Mouse (Mus musculus): ENCODE measurements around the gene Pds5b. TPM values are rescaled to one million over a fixed set of nuclear protein-coding genes. Genes with fewer than 3 reads are reported as not detected.
A peak's percentile ranks its signal among the peaks of the same experiment; 100 is the strongest.
"Not testable (repeated sequence)": the region's sequence is repeated elsewhere in the genome, so short reads cannot be mapped to it uniquely, and the experiment has no call there.

Gene Pds5b
- polyA plus RNA-seq, 1 experiment from 2014 or later = 28.5 TPM

- ATAC-seq (replicated peaks; ENCODE audit: insufficient number of reproducible peaks, low FRiP score, low TSS enrichment) = no peak
- Histone ChIP-seq H3K4me3 (ENCODE audit: low read depth, low read length) (no peak overlapping the region), H3K27me3 (ENCODE audit: control insufficient read depth, insufficient read depth, low read length) (no peaks in the 10 kb centered on the region), H3K27ac (ENCODE audit: low read depth, low read length) (peak overlapping the region; percentile 83), H3K4me2 (peak overlapping the region; percentile 36), H3K4me1 (ENCODE audit: control insufficient read depth, insufficient read depth, low read length) (peaks cover 10% of the 10 kb centered on the region), H3K9me3 (replicated peaks; ENCODE audit: control insufficient read depth, low read length) (0 out of 2 replicates have a peak, but pooled peaks cover 8% of the 10 kb centered on the region), H3K9ac (ENCODE audit: low read depth, low read length) (no peak overlapping the region), H3K36me3 (ENCODE audit: control insufficient read depth, insufficient read depth, low read length) (no peaks in the 10 kb centered on the region)
- WGBS (ENCODE audit: insufficient replicate concordance) = 31% methylated on average over 11 of the region's 11 CpGs
Measured at GRCm38 (mm10) chr5:150840596-150840995, 167.1 kb downstream of the Pds5b start.

- Histone ChIP-seq H3K27ac (ENCODE audit: low read depth, low read length) (no peak overlapping the region), H3K9me3 (replicated peaks; ENCODE audit: control insufficient read depth, low read length) (no peaks in the 10 kb centered on the region), H3K4me3 (ENCODE audit: low read depth, low read length) (no peak overlapping the region), H3K27me3 (ENCODE audit: control insufficient read depth, insufficient read depth, low read length) (no peaks in the 10 kb centered on the region), H3K4me1 (ENCODE audit: control insufficient read depth, insufficient read depth, low read length) (peaks cover 4% of the 10 kb centered on the region), H3K9ac (ENCODE audit: low read depth, low read length) (no peak overlapping the region), H3K4me2 (no peak overlapping the region), H3K36me3 (ENCODE audit: control insufficient read depth, insufficient read depth, low read length) (no peaks in the 10 kb centered on the region)
- no peak for ATAC-seq (replicated peaks; ENCODE audit: insufficient number of reproducible peaks, low FRiP score, low TSS enrichment)
- 90% methylated on average over 6 of the region's 6 CpGs for WGBS (ENCODE audit: insufficient replicate concordance)
Measured at GRCm38 (mm10) chr5:150845961-150846360, 172.4 kb downstream of the Pds5b start.

- no peak overlapping the region for H3K9ac ChIP-seq (ENCODE audit: low read depth, low read length)
Measured at GRCm38 (mm10) chr5:150850821-150851220, 177.3 kb downstream of the Pds5b start.

GRCm38 (mm10) chr5:150852097-150852496 lies 178.6 kb downstream of the Pds5b start:
- ATAC-seq (replicated peaks; ENCODE audit: insufficient number of reproducible peaks, low FRiP score, low TSS enrichment); H3K4me3 ChIP-seq (ENCODE audit: low read depth, low read length); H3K27me3 ChIP-seq (ENCODE audit: control insufficient read depth, insufficient read depth, low read length); H3K9me3 ChIP-seq (replicated peaks; ENCODE audit: control insufficient read depth, low read length); H3K27ac ChIP-seq (ENCODE audit: low read depth, low read length); H3K36me3 ChIP-seq (ENCODE audit: control insufficient read depth, insufficient read depth, low read length); H3K4me2 ChIP-seq; H3K9ac ChIP-seq (ENCODE audit: low read depth, low read length): not testable (repeated sequence)
- 66% methylated on average over 2 of the region's 2 CpGs for WGBS (ENCODE audit: insufficient replicate concordance)
- H3K4me1 ChIP-seq (ENCODE audit: control insufficient read depth, insufficient read depth, low read length) = peaks cover 11% of the 10 kb centered on the region

More at GRCm38 (mm10) chr5:150850821-150851220, 177.3 kb downstream of the Pds5b start:
- H3K27me3 ChIP-seq (ENCODE audit: control insufficient read depth, insufficient read depth, low read length) = no peaks in the 10 kb centered on the region
- H3K4me2 ChIP-seq = no peak overlapping the region
- no peaks in the 10 kb centered on the region for H3K9me3 ChIP-seq (replicated peaks; ENCODE audit: control insufficient read depth, low read length)
- H3K27ac ChIP-seq (ENCODE audit: low read depth, low read length) = no peak overlapping the region
- H3K4me1 ChIP-seq (ENCODE audit: control insufficient read depth, insufficient read depth, low read length) = peaks cover 11% of the 10 kb centered on the region
- ATAC-seq (replicated peaks; ENCODE audit: insufficient number of reproducible peaks, low FRiP score, low TSS enrichment) = no peak
- no peaks in the 10 kb centered on the region for H3K36me3 ChIP-seq (ENCODE audit: control insufficient read depth, insufficient read depth, low read length)
- H3K4me3 ChIP-seq (ENCODE audit: low read depth, low read length) = no peak overlapping the region
- 30% methylated on average over 2 of the region's 2 CpGs for WGBS (ENCODE audit: insufficient replicate concordance)

- Histone ChIP-seq H3K4me1 (ENCODE audit: control insufficient read depth, insufficient read depth, low read length) (peaks cover 11% of the 10 kb centered on the region), H3K36me3 (ENCODE audit: control insufficient read depth, insufficient read depth, low read length) (no peaks in the 10 kb centered on the region), H3K4me3 (ENCODE audit: low read depth, low read length) (no peak overlapping the region), H3K4me2 (no peak overlapping the region), H3K27ac (ENCODE audit: low read depth, low read length) (no peak overlapping the region), H3K9ac (ENCODE audit: low read depth, low read length) (no peak overlapping the region), H3K9me3 (replicated peaks; ENCODE audit: control insufficient read depth, low read length) (no peaks in the 10 kb centered on the region), H3K27me3 (ENCODE audit: control insufficient read depth, insufficient read depth, low read length) (no peaks in the 10 kb centered on the region)
- 28% methylated on average over 1 of the region's 1 CpGs for WGBS (ENCODE audit: insufficient replicate concordance)
- no peak for ATAC-seq (replicated peaks; ENCODE audit: insufficient number of reproducible peaks, low FRiP score, low TSS enrichment)
Measured at GRCm38 (mm10) chr5:150854506-150854905, 181.0 kb downstream of the Pds5b start.

- H3K36me3 ChIP-seq (ENCODE audit: control insufficient read depth, insufficient read depth, low read length) = no peaks in the 10 kb centered on the region
Measured at GRCm38 (mm10) chr5:150859642-150860194, 186.2 kb downstream of the Pds5b start.

More at GRCm38 (mm10) chr5:150859642-150860194, 186.2 kb downstream of the Pds5b start:
- no peaks in the 10 kb centered on the region for H3K9me3 ChIP-seq (replicated peaks; ENCODE audit: control insufficient read depth, low read length)
- no peak overlapping the region for H3K4me3 ChIP-seq (ENCODE audit: low read depth, low read length)
- WGBS (ENCODE audit: insufficient replicate concordance) = 43% methylated on average over 5 of the region's 5 CpGs
- no peaks in the 10 kb centered on the region for H3K27me3 ChIP-seq (ENCODE audit: control insufficient read depth, insufficient read depth, low read length)
- H3K27ac ChIP-seq (ENCODE audit: low read depth, low read length) = no peak overlapping the region
- no peak overlapping the region for H3K4me2 ChIP-seq
- no peaks in the 10 kb centered on the region for H3K4me1 ChIP-seq (ENCODE audit: control insufficient read depth, insufficient read depth, low read length)
- no peak for ATAC-seq (replicated peaks; ENCODE audit: insufficient number of reproducible peaks, low FRiP score, low TSS enrichment)
- H3K9ac ChIP-seq (ENCODE audit: low read depth, low read length) = no peak overlapping the region

Other genes with a start within 250 kb of the Pds5b start
- not detected in 2 replicates for gene Zar1l, start 155.6 kb upstream of the Pds5b start, polyA plus RNA-seq (2014; fragmentation: Nextera tagmentation; extraction: Ambion mirVana)
- 20.9 and 21.6 TPM in 2 replicates for gene Brca2, start 151.1 kb upstream of the Pds5b start, polyA plus RNA-seq (2014; fragmentation: Nextera tagmentation; extraction: Ambion mirVana)
- 3.0 and 3.2 TPM in 2 replicates for gene N4bp2l1, start 76.6 kb upstream of the Pds5b start, polyA plus RNA-seq (2014; fragmentation: Nextera tagmentation; extraction: Ambion mirVana)
- gene N4bp2l2, start 7.6 kb upstream of the Pds5b start, polyA plus RNA-seq (2014; fragmentation: Nextera tagmentation; extraction: Ambion mirVana) = 45.2 and 49.9 TPM in 2 replicates

Measured in heart, embryonic 11.5 days (tissue).